Mouse (Mus musculus) regulatory T cell (primary cell): ENCODE measurements around the gene Calu.
"Not testable (repeated sequence)": the region's sequence is repeated elsewhere in the genome, so short reads cannot be mapped to it uniquely, and the experiment has no call there.

Experiments
- in situ Hi-C: fragments of 300-600 bp; cut with MboI, MseI; formaldehyde crosslinking; loops from one replicate; pipeline ENCODE4 v1.15.1; 2025; ENCODE audit warnings: high pct_unique_total_duplicates

Gene Calu

GRCm38 (mm10) chr6:29362246-29363128 is 14.6 kb downstream of the Calu start:
- in situ Hi-C loops: loop anchor here (10.0 kb wide), 1 partner anchor 1512 kb away; no protein-coding TSS in a partner anchor

- in situ Hi-C loops: loop anchor here (10.0 kb wide), 1 partner anchor 1512 kb away; no protein-coding TSS in a partner anchor
Measured at GRCm38 (mm10) chr6:29363129-29363515, 15.3 kb downstream of the Calu start.

DNA sequence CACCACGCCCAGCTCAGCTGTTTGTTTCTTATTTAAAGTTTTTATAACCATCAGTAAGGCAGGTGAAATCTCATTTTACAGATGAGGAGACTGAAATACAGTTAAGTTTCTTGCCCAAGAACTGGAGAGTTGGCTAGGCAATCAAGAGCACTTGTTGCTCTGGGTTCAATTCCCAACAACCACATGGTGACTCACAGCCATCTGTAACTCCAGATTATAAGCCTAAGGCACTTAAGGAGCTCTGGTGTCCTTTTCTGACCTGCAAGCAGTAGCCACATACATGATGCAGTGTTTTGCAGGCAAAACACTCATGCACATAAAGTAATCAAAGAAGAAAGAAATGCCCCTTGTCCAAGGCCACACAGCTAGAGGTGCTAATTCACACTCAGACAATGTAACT is 17.4 kb downstream of the Calu start:
- in situ Hi-C loops: loop anchor here (10.0 kb wide), 1 partner anchor 1510 kb away; no protein-coding TSS in a partner anchor

- in situ Hi-C loops: no loop called here
Measured at GRCm38 (mm10) chr6:29377386-29377785, 29.5 kb downstream of the Calu start.

DNA sequence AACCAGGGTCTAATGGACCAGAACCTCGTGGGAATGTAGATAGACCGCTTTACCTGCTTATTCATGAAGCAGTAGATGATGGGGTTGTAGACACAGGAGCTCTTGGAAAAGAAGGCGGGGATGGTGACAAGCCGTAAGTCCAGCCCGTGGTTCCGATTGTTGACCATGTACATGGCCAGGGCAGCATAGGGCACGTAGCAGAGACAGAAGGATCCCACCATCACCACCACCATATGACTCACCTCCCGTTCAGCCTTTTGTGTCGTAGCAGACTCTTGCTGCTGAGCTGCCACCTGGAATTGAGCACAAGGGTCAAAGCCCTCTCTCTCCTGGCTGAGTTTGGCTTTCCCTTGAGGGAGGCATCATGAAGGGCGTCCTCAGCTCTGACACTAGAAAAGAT is 30.8 kb downstream of the Calu start:
- in situ Hi-C loops: no loop called here

DNA sequence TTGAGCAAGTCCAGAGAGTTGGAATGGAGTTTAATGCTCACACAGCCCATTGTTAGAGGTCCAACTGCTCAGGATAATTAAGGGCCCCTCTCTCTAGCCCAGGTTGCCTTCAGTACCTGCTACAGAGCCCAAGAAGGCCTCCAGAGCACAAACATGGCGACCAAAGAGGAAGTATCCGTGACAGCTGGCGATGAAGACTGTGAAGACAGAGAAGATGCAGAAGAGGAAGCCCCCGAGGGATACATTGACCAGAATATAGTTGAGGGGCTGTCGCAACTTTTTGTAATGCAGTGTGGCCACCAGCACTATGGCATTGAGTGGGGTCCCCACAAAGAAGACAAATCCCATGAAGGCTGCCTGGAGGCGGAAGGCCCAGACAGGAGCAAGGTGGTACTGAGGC is 32.1 kb downstream of the Calu start:
- in situ Hi-C loops: no loop called here

- in situ Hi-C loops: no loop called here
Measured at GRCm38 (mm10) chr6:29382442-29382841, 34.6 kb downstream of the Calu start.

GRCm38 (mm10) chr6:29388052-29388518 is 40.2 kb downstream of the Calu start, which contains the start of gene Opn1sw:
TSS of gene Opn1sw (minus strand) at chr6:29388468.
- in situ Hi-C loops: no loop called here

DNA sequence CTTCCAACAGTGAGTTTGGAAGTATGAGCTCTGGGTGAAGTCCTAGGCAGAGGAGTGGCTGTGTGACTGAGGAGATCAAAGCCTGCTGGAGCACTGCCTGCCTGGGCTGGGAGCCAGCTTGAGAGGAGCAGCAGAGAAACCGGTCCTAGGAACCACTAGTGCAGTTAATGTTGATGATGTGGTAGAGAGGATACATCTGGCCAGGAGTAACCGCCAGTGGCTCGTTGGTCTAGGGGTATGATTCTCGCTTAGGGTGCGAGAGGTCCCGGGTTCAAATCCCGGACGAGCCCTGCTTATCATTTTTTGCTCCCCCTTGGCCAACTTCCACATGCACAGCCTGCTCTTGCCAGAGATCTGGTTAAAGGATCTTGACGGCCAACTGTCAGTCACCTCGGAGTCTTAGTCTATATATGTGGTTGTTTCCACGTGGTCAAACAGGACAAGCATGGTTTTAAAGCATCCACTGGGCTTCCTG is 40.8 kb downstream of the Calu start:
- in situ Hi-C loops: no loop called here

GRCm38 (mm10) chr6:29389425-29389824 is 41.6 kb downstream of the Calu start:
- in situ Hi-C loops: no loop called here

- in situ Hi-C loops: not testable (repeated sequence)
Measured at GRCm38 (mm10) chr6:29390500-29390899, 42.6 kb downstream of the Calu start.

DNA sequence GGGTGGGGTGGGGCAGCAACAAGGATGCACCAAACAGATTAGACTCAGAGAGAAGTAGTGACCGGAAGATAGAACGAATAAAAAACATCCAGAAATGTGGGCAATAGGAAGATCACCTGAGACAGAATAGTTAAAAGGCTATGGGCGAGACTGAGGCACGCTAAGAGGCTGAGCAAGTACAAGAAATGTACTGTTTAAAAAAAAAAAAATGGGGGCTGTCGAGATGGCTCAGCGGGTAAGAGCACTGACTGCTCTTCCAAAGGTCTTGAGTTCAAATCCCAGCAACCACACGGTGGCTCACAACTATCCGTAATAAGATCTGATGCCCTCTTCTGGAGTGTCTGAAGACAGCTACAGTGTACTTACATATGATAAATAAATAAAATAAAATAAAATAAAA is 43.4 kb downstream of the Calu start:
- in situ Hi-C loops: not testable (repeated sequence)

- in situ Hi-C loops: no loop called here
Measured at GRCm38 (mm10) chr6:29391802-29392201, 43.9 kb downstream of the Calu start.

- in situ Hi-C loops: no loop called here
Measured at GRCm38 (mm10) chr6:29394286-29394685, 46.4 kb downstream of the Calu start.

- in situ Hi-C loops: no loop called here
Measured at GRCm38 (mm10) chr6:29395910-29396713, 48.2 kb downstream of the Calu start, which contains the start of gene Ccdc136. TSS of gene Ccdc136 (plus strand) at chr6:29396309.

DNA sequence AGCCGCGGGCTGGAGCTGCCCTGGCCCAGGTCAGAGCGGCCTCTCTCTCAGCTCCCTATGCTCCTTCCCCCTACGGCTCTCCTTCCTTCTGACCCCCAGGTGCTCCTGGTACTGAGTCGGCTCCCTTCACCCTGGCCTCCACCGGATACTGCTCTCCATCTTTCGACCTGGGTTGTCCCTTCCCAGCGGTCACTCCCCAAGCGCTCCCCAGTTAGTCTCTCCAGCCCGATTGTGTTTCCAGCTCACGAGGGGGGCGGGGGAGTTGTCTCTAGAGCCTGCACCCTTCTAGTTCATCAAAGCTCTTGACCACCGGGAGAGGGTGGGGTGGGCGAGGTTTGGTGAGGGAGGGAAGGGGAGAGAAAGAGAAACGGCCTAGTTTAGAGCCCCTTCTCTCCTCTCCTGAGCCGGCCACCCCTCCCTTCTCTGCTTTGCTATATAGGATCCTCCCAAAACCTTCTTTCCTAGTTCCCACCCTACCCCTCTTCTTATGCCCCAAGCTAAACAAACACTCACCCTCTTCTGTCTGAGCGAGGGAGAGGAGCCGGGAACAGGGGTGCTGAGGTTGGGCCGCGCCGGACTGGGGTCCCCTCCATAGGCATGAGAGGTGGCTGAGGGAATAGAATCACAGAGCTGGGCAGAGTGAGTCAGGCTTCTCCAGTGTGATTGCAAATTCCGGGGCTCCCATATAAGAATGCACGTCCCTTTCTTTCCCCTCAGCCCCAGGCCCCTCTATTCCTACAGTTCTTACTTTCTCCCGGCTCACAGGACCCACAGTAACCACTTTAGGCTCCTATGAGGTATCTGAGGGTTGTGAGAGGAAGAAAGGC is 49.1 kb downstream of the Calu start:
- in situ Hi-C loops: no loop called here

- in situ Hi-C loops: no loop called here
Measured at GRCm38 (mm10) chr6:29397575-29397974, 49.7 kb downstream of the Calu start.

- in situ Hi-C loops: no loop called here
Measured at GRCm38 (mm10) chr6:29399851-29400250, 52.0 kb downstream of the Calu start.

GRCm38 (mm10) chr6:29402693-29403342 is 54.9 kb downstream of the Calu start:
- in situ Hi-C loops: no loop called here

GRCm38 (mm10) chr6:29406412-29406811 is 58.5 kb downstream of the Calu start:
- in situ Hi-C loops: no loop called here

DNA sequence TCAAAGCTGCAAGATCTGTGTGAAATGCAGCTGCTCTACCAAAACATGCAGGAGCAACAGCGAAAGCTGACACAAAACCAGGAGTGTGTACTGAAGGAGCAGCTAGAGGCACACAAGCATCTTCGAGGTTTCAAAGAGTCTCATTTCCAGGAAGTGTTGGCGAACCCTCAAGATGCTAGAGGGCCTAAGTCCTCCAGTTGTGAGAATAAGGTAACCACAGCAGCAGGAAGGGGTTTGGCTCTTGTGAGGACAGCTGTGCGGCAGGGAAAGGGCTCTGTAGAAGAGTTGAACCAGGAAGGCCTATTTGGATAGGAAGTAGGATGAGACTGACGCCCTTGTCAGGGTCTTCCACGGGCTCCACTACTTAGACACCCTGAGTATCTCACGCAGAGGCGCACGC is 67.6 kb downstream of the Calu start:
- in situ Hi-C loops: no loop called here
